Mouse (Mus musculus) forebrain, embryonic 12.5 days (tissue): ENCODE data around the gene AL732309.1. TPM values are rescaled to one million over a fixed set of nuclear protein-coding genes. Genes with fewer than 3 reads are reported as not detected.

Source experiments
- ATAC-seq: fragments of 200-750 bp; cut with Nextera tagmentation; 2 replicates; pipeline ENCODE4 v1.8.0; 2017; ENCODE audit warnings: moderate TSS enrichment; ENCODE audit not compliant: low FRiP score
- H3K27ac ChIP-seq: fragments of 300-500 bp; sonication (generic); 2 replicates; pipeline ENCODE4 v1.5.1; 2016; ENCODE audit warnings: mild to moderate bottlenecking
- H3K27me3 ChIP-seq: fragments of 300-500 bp; sonication (generic); 2 replicates; pipeline ENCODE4 v1.6.1; 2016; ENCODE audit warnings: mild to moderate bottlenecking
- H3K36me3 ChIP-seq: fragments of 300-500 bp; sonication (generic); replicated peaks from 2 replicates; pipeline ENCODE4 v1.6.1; 2016; ENCODE audit warnings: mild to moderate bottlenecking
- H3K4me1 ChIP-seq: fragments of 300-500 bp; sonication (generic); 2 replicates; pipeline ENCODE4 v1.6.1; 2016
- H3K4me2 ChIP-seq: fragments of 300-500 bp; sonication (generic); 2 replicates; pipeline ENCODE4 v1.6.1; 2016; ENCODE audit warnings: mild to moderate bottlenecking, moderate library complexity
- H3K4me3 ChIP-seq: fragments of 300-500 bp; sonication (generic); replicated peaks from 2 replicates; pipeline ENCODE4 v1.5.1; 2016; ENCODE audit warnings: mild to moderate bottlenecking
- H3K9ac ChIP-seq: fragments of 300-500 bp; sonication (generic); 2 replicates; pipeline ENCODE4 v1.6.1; 2016; ENCODE audit warnings: mild to moderate bottlenecking
- H3K9me3 ChIP-seq: fragments of 300-500 bp; sonication (generic); 2 replicates; pipeline ENCODE4 v1.6.1; 2016
- WGBS: fragments of 180-500 bp; shearing (Covaris S2); methylation state at CpG from one replicate; pipeline ENCODE4 v1.1.7; 2016; 5-methylcytosine and 5-hydroxymethylcytosine counted together
- polyA plus RNA-seq: library from polyadenylated mRNA; unstranded; fragments of >200 nt; fragmentation: Nextera tagmentation; extraction: Ambion mirVana; gene quantifications from 2 replicates; pipeline ENCODE4 v1.2.1, GENCODE M21; 2016

Gene AL732309.1
- polyA plus RNA-seq, 1 experiment from 2014 or later = 6.0 TPM

GRCm38 (mm10) chr2:25223681-25224491 is 22.8 kb downstream of the AL732309.1 start:
- 2% methylated on average over 53 of the region's 53 CpGs for WGBS
- Histone ChIP-seq H3K4me2 (peak overlapping the region; percentile 93), H3K36me3 (peaks cover 13% of the 10 kb centered on the region), H3K9me3 (no peaks in the 10 kb centered on the region), H3K27me3 (peaks cover under 1% of the 10 kb centered on the region; the same call in 1 of the 2 replicates), H3K4me3 (peak overlapping the region; percentile 90), H3K4me1 (peaks cover 19% of the 10 kb centered on the region), H3K27ac (peak overlapping the region; percentile 94), H3K9ac (peak overlapping the region; percentile 84)
- peak; percentile 45 for ATAC-seq

GRCm38 (mm10) chr2:25221331-25221772 is 25.3 kb downstream of the AL732309.1 start:
- ATAC-seq = no peak
- Histone ChIP-seq H3K9me3 (no peaks in the 10 kb centered on the region), H3K9ac (no peak overlapping the region)

GRCm38 (mm10) chr2:25218445-25218844 is 28.2 kb downstream of the AL732309.1 start, which contains the start of gene Fam166a:
Gene Fam166a (plus strand): TSS chr2:25218745.
- Histone ChIP-seq H3K4me2 (no peak within 1 kb of the TSS), H3K4me3 (no peak within 1 kb of the TSS), H3K4me1 (peaks cover 4% of the 10 kb centered on the region), H3K9me3 (no peaks in the 10 kb centered on the region), H3K9ac (no peak within 1 kb of the TSS), H3K27ac (no peak within 1 kb of the TSS), H3K27me3 (0 out of 2 replicates have a peak, but pooled peaks cover 3% of the 10 kb centered on the region), H3K36me3 (peaks cover 13% of the 10 kb centered on the region)
- no peak for ATAC-seq

More at GRCm38 (mm10) chr2:25221331-25221772, 25.3 kb downstream of the AL732309.1 start:
- peaks cover 13% of the 10 kb centered on the region for H3K36me3 ChIP-seq
- H3K27ac ChIP-seq = no peak overlapping the region
- 74% methylated on average over 5 of the region's 5 CpGs for WGBS
- no peaks in the 10 kb centered on the region for H3K27me3 ChIP-seq
- peaks cover 16% of the 10 kb centered on the region for H3K4me1 ChIP-seq
- H3K4me3 ChIP-seq = no peak overlapping the region
- no peak overlapping the region for H3K4me2 ChIP-seq

GRCm38 (mm10) chr2:25217666-25218065 is 29.0 kb downstream of the AL732309.1 start:
- no peak for ATAC-seq
- WGBS = 71% methylated on average over 2 of the region's 2 CpGs
- Histone ChIP-seq H3K4me2 (no peak overlapping the region), H3K27me3 (peaks cover 10% of the 10 kb centered on the region; the same call in 1 of the 2 replicates), H3K9me3 (no peaks in the 10 kb centered on the region), H3K27ac (no peak overlapping the region), H3K4me1 (no peaks in the 10 kb centered on the region; the same call in 1 of the 2 replicates), H3K9ac (no peak overlapping the region), H3K4me3 (no peak overlapping the region), H3K36me3 (peaks cover 13% of the 10 kb centered on the region)

- ATAC-seq = no peak
- WGBS = 75% methylated on average over 3 of the region's 3 CpGs
Observed at GRCm38 (mm10) chr2:25214444-25214843, 32.2 kb downstream of the AL732309.1 start, which contains the start of gene Stpg3. Gene Stpg3 (minus strand): TSS chr2:25214637.

GRCm38 (mm10) chr2:25213266-25213865 is 33.3 kb downstream of the AL732309.1 start:
- ATAC-seq = no peak
- WGBS = 65% methylated on average over 23 of the region's 23 CpGs
- Histone ChIP-seq H3K4me3 (no peak overlapping the region), H3K9ac (no peak overlapping the region), H3K9me3 (no peaks in the 10 kb centered on the region), H3K27me3 (peaks cover 12% of the 10 kb centered on the region; the same call in 1 of the 2 replicates), H3K4me2 (no peak overlapping the region), H3K27ac (no peak overlapping the region), H3K36me3 (0 out of 2 replicates have a peak, but pooled peaks cover 7% of the 10 kb centered on the region), H3K4me1 (peaks cover 23% of the 10 kb centered on the region)

More at GRCm38 (mm10) chr2:25214444-25214843, 32.2 kb downstream of the AL732309.1 start, which contains the start of gene Stpg3:
- H3K27ac ChIP-seq = no peak within 1 kb of the TSS
- no peak within 1 kb of the TSS for H3K4me3 ChIP-seq
- no peak within 1 kb of the TSS for H3K9ac ChIP-seq
- no peak within 1 kb of the TSS for H3K4me2 ChIP-seq
- no peaks in the 10 kb centered on the region for H3K9me3 ChIP-seq
- peaks cover 12% of the 10 kb centered on the region; the same call in 1 of the 2 replicates for H3K27me3 ChIP-seq
- no peaks in the 10 kb centered on the region for H3K36me3 ChIP-seq
- peaks cover 16% of the 10 kb centered on the region for H3K4me1 ChIP-seq

- Histone ChIP-seq H3K27me3 (peaks cover 12% of the 10 kb centered on the region; the same call in 1 of the 2 replicates), H3K9me3 (no peaks in the 10 kb centered on the region), H3K4me1 (peaks cover 25% of the 10 kb centered on the region), H3K4me2 (peak within 1 kb of the TSS; percentile 95), H3K9ac (peak within 1 kb of the TSS; percentile 86), H3K4me3 (peak within 1 kb of the TSS; percentile 86), H3K36me3 (peaks cover 28% of the 10 kb centered on the region), H3K27ac (peak within 1 kb of the TSS; percentile 90)
- WGBS = under 1% methylated on average over 44 of the region's 44 CpGs
- ATAC-seq = peak; percentile 93
Observed at GRCm38 (mm10) chr2:25211121-25211670, 35.5 kb downstream of the AL732309.1 start, which contains the start of gene Nelfb. Gene Nelfb (minus strand): TSS chr2:25211489.

GRCm38 (mm10) chr2:25210686-25211085 is 36.0 kb downstream of the AL732309.1 start:
- WGBS = under 1% methylated on average over 24 of the region's 24 CpGs
- ATAC-seq = peak; percentile 44
- peaks cover 25% of the 10 kb centered on the region for H3K4me1 ChIP-seq
- peaks cover 33% of the 10 kb centered on the region for H3K36me3 ChIP-seq
- H3K27me3 ChIP-seq = peaks cover 12% of the 10 kb centered on the region; the same call in 1 of the 2 replicates
- H3K27ac ChIP-seq = peak overlapping the region; percentile 90
- H3K4me3 ChIP-seq = peak overlapping the region; percentile 86
- H3K4me2 ChIP-seq = peak overlapping the region; percentile 95
- H3K9me3 ChIP-seq = no peaks in the 10 kb centered on the region
- peak overlapping the region; percentile 86 for H3K9ac ChIP-seq

GRCm38 (mm10) chr2:25207593-25207992 is 39.1 kb downstream of the AL732309.1 start:
- 85% methylated on average over 1 of the region's 1 CpGs for WGBS
- Histone ChIP-seq H3K9ac (no peak overlapping the region), H3K9me3 (no peaks in the 10 kb centered on the region), H3K4me3 (no peak overlapping the region), H3K36me3 (peaks cover 63% of the 10 kb centered on the region), H3K4me1 (peaks cover 25% of the 10 kb centered on the region), H3K27me3 (0 out of 2 replicates have a peak, but pooled peaks cover 1% of the 10 kb centered on the region), H3K27ac (no peak overlapping the region), H3K4me2 (no peak overlapping the region)
- ATAC-seq = no peak

- Histone ChIP-seq H3K4me3 (no peak overlapping the region), H3K36me3 (peaks cover 95% of the 10 kb centered on the region), H3K4me1 (peaks cover 3% of the 10 kb centered on the region), H3K9ac (no peak overlapping the region), H3K4me2 (no peak overlapping the region), H3K27me3 (no peaks in the 10 kb centered on the region), H3K27ac (no peak overlapping the region), H3K9me3 (no peaks in the 10 kb centered on the region)
- WGBS = 69% methylated on average over 4 of the region's 4 CpGs
- no peak for ATAC-seq
Observed at GRCm38 (mm10) chr2:25203631-25204214, 42.9 kb downstream of the AL732309.1 start.

- WGBS = 93% methylated on average over 2 of the region's 2 CpGs
- ATAC-seq = no peak
- no peak overlapping the region for H3K9ac ChIP-seq
- H3K4me3 ChIP-seq = no peak overlapping the region
- H3K4me1 ChIP-seq = peaks cover 1% of the 10 kb centered on the region; the same call in 1 of the 2 replicates
- H3K27ac ChIP-seq = no peak overlapping the region
- H3K27me3 ChIP-seq = peaks cover 19% of the 10 kb centered on the region
- H3K9me3 ChIP-seq = no peaks in the 10 kb centered on the region
- peaks cover 75% of the 10 kb centered on the region for H3K36me3 ChIP-seq
- no peak overlapping the region for H3K4me2 ChIP-seq
Observed at GRCm38 (mm10) chr2:25200631-25201030, 46.0 kb downstream of the AL732309.1 start.
